Mouse (Mus musculus) heart, embryonic 14.5 days (tissue): Measurements from ENCODE around the gene Asb6. TPM values are rescaled to one million over a fixed set of nuclear protein-coding genes. Genes with fewer than 3 reads are reported as not detected.
A peak's percentile ranks its signal among the peaks of the same experiment; 100 is the strongest.

ENCODE experiments used
- ATAC-seq: fragments of 200-750 bp; cut with Nextera tagmentation; 2 replicates; pipeline ENCODE4 v1.8.0; 2017; ENCODE audit warnings: low read depth, moderate TSS enrichment; ENCODE audit not compliant: insufficient number of reproducible peaks, insufficient read depth, low FRiP score
- H3K27ac ChIP-seq, 2 experiments: fragments of 200-500 bp in 1 of 2; fragments of 300-500 bp in 1 of 2; sonication (generic) in 1 of 2; replicated peaks in 1 of 2; 2 replicates each; pipeline ENCODE4 v1.5.1; 2012 to 2014; ENCODE audit warnings: low read depth in 2 of 2, low read length in 2 of 2, control low read depth in 1 of 2, mild to moderate bottlenecking in 1 of 2, mixed read lengths in 1 of 2; ENCODE audit not compliant: control insufficient read depth in 1 of 2, insufficient read depth in 1 of 2
- H3K27me3 ChIP-seq: fragments of 300-500 bp; sonication (generic); 2 replicates; pipeline ENCODE4 v1.6.1; 2014; ENCODE audit warnings: mild to moderate bottlenecking, low read length, control low read depth; ENCODE audit not compliant: control insufficient read depth, insufficient read depth
- H3K36me3 ChIP-seq: fragments of 300-500 bp; sonication (generic); 2 replicates; pipeline ENCODE4 v1.6.1; 2014; ENCODE audit warnings: mild to moderate bottlenecking, control low read depth, low read length, mixed read lengths; ENCODE audit not compliant: control insufficient read depth, insufficient read depth
- H3K4me1 ChIP-seq, 2 experiments: fragments of 200-500 bp in 1 of 2; fragments of 300-500 bp in 1 of 2; sonication (generic) in 1 of 2; 2 replicates each; pipeline ENCODE4 v1.6.1; 2012 to 2014; ENCODE audit warnings: low read length in 2 of 2, control low read depth in 1 of 2, mixed read lengths in 1 of 2; ENCODE audit not compliant: control insufficient read depth in 2 of 2, insufficient read depth in 2 of 2
- H3K4me2 ChIP-seq: fragments of 300-500 bp; sonication (generic); 2 replicates; pipeline ENCODE4 v1.6.1; 2014; ENCODE audit warnings: mild to moderate bottlenecking, low read length
- H3K4me3 ChIP-seq, 2 experiments: fragments of 200-500 bp in 1 of 2; fragments of 300-500 bp in 1 of 2; sonication (generic) in 1 of 2; 2 replicates each; pipeline ENCODE4 v1.5.1; 2012 to 2014; ENCODE audit warnings: low read length in 2 of 2, mild to moderate bottlenecking in 2 of 2, control low read depth in 1 of 2, low read depth in 1 of 2, moderate library complexity in 1 of 2; ENCODE audit not compliant: control insufficient read depth in 1 of 2, insufficient read depth in 1 of 2
- H3K9ac ChIP-seq: fragments of 300-500 bp; sonication (generic); 2 replicates; pipeline ENCODE4 v1.6.1; 2014; ENCODE audit warnings: mild to moderate bottlenecking, low read length
- H3K9me3 ChIP-seq: fragments of 300-500 bp; sonication (generic); 2 replicates; pipeline ENCODE4 v1.6.1; 2016; ENCODE audit warnings: low read length, control low read depth; ENCODE audit not compliant: control insufficient read depth
- WGBS: fragments of 180-500 bp; shearing (Covaris S2); extraction: QIAGEN DNeasy Blood & Tissue Kit; methylation state at CpG from one replicate; pipeline ENCODE4 v1.1.7; 2014; 5-methylcytosine and 5-hydroxymethylcytosine counted together
- polyA plus RNA-seq: library from polyadenylated mRNA; unstranded; fragments of >200 nt; fragmentation: Nextera tagmentation; extraction: Ambion mirVana; gene quantifications from 2 replicates; pipeline ENCODE4 v1.2.1, GENCODE M21; 2014

Gene Asb6
- polyA plus RNA-seq, 1 experiment from 2014 or later = 16.7 TPM

- H3K27ac ChIP-seq = no peak overlapping the region
- no peak overlapping the region for H3K4me2 ChIP-seq
- WGBS = 67% methylated on average over 8 of the region's 8 CpGs
- no peaks in the 10 kb centered on the region for H3K9me3 ChIP-seq
- no peak overlapping the region for H3K4me3 ChIP-seq
- no peak for ATAC-seq
- 0 out of 2 replicates have a peak, but pooled peaks cover 4% of the 10 kb centered on the region for H3K36me3 ChIP-seq
- H3K27me3 ChIP-seq = peaks cover 7% of the 10 kb centered on the region; the same call in 1 of the 2 replicates
- H3K9ac ChIP-seq = no peak overlapping the region
- peaks cover 48 to 56% of the 10 kb centered on the region in 2 experiments for H3K4me1 ChIP-seq
Observed at GRCm38 (mm10) chr2:30848184-30848583, 18.1 kb upstream of the Asb6 start.

GRCm38 (mm10) chr2:30846723-30847122, 16.6 kb upstream of the Asb6 start:
- H3K4me3 ChIP-seq = peak overlapping the region; percentile 20 to 25
- H3K9ac ChIP-seq = peak overlapping the region; percentile 85
- peak; percentile 38; the same call in 1 of the 2 replicates for ATAC-seq
- peak overlapping the region; percentile 73 for H3K4me2 ChIP-seq
- H3K9me3 ChIP-seq = no peaks in the 10 kb centered on the region
- H3K27me3 ChIP-seq = peaks cover 7% of the 10 kb centered on the region; the same call in 1 of the 2 replicates
- 11% methylated on average over 6 of the region's 6 CpGs for WGBS
- peak overlapping the region; percentile 57 to 75 for H3K27ac ChIP-seq
- H3K36me3 ChIP-seq = 0 out of 2 replicates have a peak, but pooled peaks cover 4% of the 10 kb centered on the region
- H3K4me1 ChIP-seq = peaks cover 43 to 55% of the 10 kb centered on the region in 2 experiments

GRCm38 (mm10) chr2:30846236-30846635, 16.1 kb upstream of the Asb6 start:
- no peaks in the 10 kb centered on the region for H3K9me3 ChIP-seq
- H3K4me3 ChIP-seq = peak overlapping the region; percentile 59 to 89
- H3K27me3 ChIP-seq = peaks cover 7% of the 10 kb centered on the region; the same call in 1 of the 2 replicates
- 39% methylated on average over 8 of the region's 8 CpGs for WGBS
- H3K4me1 ChIP-seq = peaks cover 39 to 55% of the 10 kb centered on the region in 2 experiments
- 0 out of 2 replicates have a peak, but pooled peaks cover 4% of the 10 kb centered on the region for H3K36me3 ChIP-seq
- H3K4me2 ChIP-seq = peak overlapping the region; percentile 73
- H3K27ac ChIP-seq = peak overlapping the region; percentile 20 to 75
- ATAC-seq = no peak
- H3K9ac ChIP-seq = peak overlapping the region; percentile 85

GRCm38 (mm10) chr2:30845152-30846070, 15.3 kb upstream of the Asb6 start:
- H3K9me3 ChIP-seq = no peaks in the 10 kb centered on the region
- H3K4me2 ChIP-seq = peak overlapping the region; percentile 73
- peaks cover 7% of the 10 kb centered on the region; the same call in 1 of the 2 replicates for H3K27me3 ChIP-seq
- WGBS = under 1% methylated on average over 80 of the region's 80 CpGs
- 0 out of 2 replicates have a peak, but pooled peaks cover 4% of the 10 kb centered on the region for H3K36me3 ChIP-seq
- H3K27ac ChIP-seq = peak overlapping the region; percentile 20 to 75
- peak overlapping the region; percentile 85 for H3K9ac ChIP-seq
- 0 out of 2 replicates have a peak, but pooled peaks have one; percentile 22 for ATAC-seq
- H3K4me1 ChIP-seq = peaks cover 30 to 47% of the 10 kb centered on the region in 2 experiments
- peak overlapping the region; percentile 59 to 89 for H3K4me3 ChIP-seq

DNA sequence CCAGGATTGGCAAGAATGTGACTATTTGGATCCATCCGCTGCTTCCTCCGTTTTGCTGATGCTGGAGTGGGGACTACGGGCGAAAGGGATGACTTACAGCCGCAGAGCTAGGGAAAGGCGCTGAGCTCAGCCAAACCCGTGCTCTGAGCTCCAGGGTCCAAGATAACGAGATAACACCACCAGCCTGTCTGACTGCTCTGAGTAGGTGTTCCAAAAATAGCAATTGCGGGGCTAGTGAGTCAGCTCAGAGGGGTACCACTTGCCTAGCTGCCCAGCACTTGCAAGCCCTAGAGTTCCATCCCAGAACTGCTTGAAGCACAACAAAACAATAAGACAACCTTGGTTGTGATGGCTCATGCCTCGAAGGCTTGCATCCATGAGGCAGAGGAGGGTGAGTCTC, 12.5 kb upstream of the Asb6 start:
- 0 out of 4 replicates have a peak overlapping the region, but pooled peaks of 1 of the 2 experiments have one; percentile 10 for H3K4me3 ChIP-seq
- H3K9ac ChIP-seq = peak overlapping the region; percentile 58
- WGBS = 8% methylated on average over 10 of the region's 10 CpGs
- peak overlapping the region; percentile 48 for H3K4me2 ChIP-seq
- no peaks in the 10 kb centered on the region for H3K36me3 ChIP-seq
- H3K27me3 ChIP-seq = peaks cover 7% of the 10 kb centered on the region; the same call in 1 of the 2 replicates
- H3K4me1 ChIP-seq = peaks cover 28 to 34% of the 10 kb centered on the region in 2 experiments
- H3K9me3 ChIP-seq = no peaks in the 10 kb centered on the region
- peak; percentile 59; the same call in 1 of the 2 replicates for ATAC-seq
- H3K27ac ChIP-seq = peak overlapping the region; percentile 80 to 89

DNA sequence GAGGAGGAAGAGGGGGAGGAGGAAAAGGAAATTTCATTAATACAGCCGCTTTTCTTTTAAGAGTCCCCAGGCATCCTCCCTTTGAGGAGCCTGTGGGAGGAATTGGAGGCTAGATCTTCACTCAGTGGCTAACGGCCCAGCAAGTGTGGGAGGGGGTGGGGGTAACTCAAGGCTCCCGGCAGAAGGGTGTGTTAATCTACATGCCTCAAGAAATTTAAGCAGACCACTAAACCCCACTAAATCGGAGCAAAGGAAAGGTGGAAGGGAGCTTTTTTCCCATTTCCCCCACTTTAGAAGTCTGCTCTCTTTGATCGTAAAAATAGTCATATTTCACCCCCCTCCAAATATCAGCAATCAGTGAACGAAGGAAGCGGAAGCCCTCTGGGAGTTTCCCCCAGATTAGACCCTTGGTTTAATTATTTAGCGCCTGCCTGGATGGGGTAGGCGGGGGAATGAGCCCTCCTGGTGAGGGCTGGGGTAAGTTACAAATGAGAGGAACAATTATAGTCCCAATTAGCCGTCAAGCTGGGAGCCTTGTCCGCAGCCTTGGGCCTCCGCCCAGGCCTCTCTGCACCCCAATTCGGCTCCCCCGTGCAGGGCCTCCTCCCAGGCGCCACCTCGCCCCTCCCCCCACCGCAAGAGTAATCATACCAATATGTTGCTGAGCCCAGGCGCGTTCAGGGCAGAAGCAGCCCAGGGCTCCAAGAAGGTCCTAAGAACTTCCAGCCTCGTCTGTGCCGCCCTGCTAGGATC, 6.3 kb upstream of the Asb6 start:
- Histone ChIP-seq H3K9ac (peak overlapping the region; percentile 49; the same call in 1 of the 2 replicates), H3K4me3 (no peak overlapping the region), H3K36me3 (no peaks in the 10 kb centered on the region), H3K27me3 (no peaks in the 10 kb centered on the region), H3K4me1 (peaks cover 33 to 35% of the 10 kb centered on the region in 2 experiments), H3K27ac (peak overlapping the region in 1 of 2 experiments; percentile 33; a peak in 1 of 4 replicates), H3K9me3 (no peaks in the 10 kb centered on the region), H3K4me2 (peak overlapping the region; percentile 34)
- 26% methylated on average over 21 of the region's 21 CpGs for WGBS
- ATAC-seq = no peak
